Mouse (Mus musculus) bone marrow macrophage, adult 2 months (primary cell): ENCODE data around the gene Mob1a.

ENCODE experiments used
- CTCF ChIP-seq: IDR thresholded peaks from 2 replicates; pipeline ENCODE4 v1.5.1; 2012; ENCODE audit warnings: low read depth, mild to moderate bottlenecking, low read length, moderate library complexity
- POLR2A ChIP-seq: IDR thresholded peaks from 2 replicates; pipeline ENCODE4 v1.6.1; 2012; ENCODE audit warnings: mild to moderate bottlenecking, low read depth, low read length, borderline replicate concordance

DNA sequence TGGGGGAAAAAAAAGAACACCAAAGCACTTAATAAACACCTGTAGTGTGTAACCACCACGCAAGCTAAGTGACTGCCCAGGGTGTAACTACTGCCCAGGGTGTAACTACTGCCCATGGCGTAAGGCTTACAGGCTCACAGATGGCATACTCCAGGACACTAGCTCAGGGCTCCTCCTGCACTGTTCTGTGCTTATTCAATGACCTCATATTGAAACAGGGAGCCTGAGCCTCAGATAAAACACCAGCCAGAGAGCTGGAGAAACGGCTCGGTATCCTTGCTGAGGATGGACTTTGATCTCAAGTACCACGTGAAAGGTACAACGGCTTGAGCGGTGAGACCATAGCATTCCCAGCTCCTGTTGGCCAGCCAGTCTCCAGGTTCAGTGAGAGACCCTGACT lies 13.8 kb upstream of the Mob1a start:
- no peak for TF ChIP-seq POLR2A
- no peak for TF ChIP-seq CTCF
